Mouse (Mus musculus): ENCODE results near the gene Pwp1.
A peak's percentile ranks its signal among the peaks of the same experiment; 100 is the strongest.

- TF ChIP-seq CTCF (IDR thresholded peaks at IDR 0.05; ENCODE audit: low read depth, low read length): peak; percentile 67
- no peak for TF ChIP-seq POLR2A (IDR thresholded peaks at IDR 0.05; ENCODE audit: insufficient read depth, low read length)
- peak; percentile 53; the same call in 1 of the 2 replicates for TF ChIP-seq EP300 (IDR thresholded peaks at IDR 0.05; ENCODE audit: insufficient read depth, low read depth, low read length)
Observed at GRCm38 (mm10) chr10:85928499-85929207, 99.4 kb downstream of the Pwp1 start.

Data from ES-Bruce4 (cell line).